Mouse (Mus musculus) heart, embryonic 11.5 days (tissue): ENCODE results near the gene Clec10a. TPM values are rescaled to one million over a fixed set of nuclear protein-coding genes. Genes with fewer than 3 reads are reported as not detected.
"Not testable (repeated sequence)": the region's sequence is repeated elsewhere in the genome, so short reads cannot be mapped to it uniquely, and the experiment has no call there.

Experiments
- ATAC-seq: fragments of 200-750 bp; cut with Nextera tagmentation; replicated peaks from 2 replicates; pipeline ENCODE4 v1.8.0; 2017; ENCODE audit warnings: moderate library complexity; ENCODE audit not compliant: insufficient number of reproducible peaks, low FRiP score, low TSS enrichment
- H3K27ac ChIP-seq: fragments of 300-500 bp; sonication (generic); 2 replicates; pipeline ENCODE4 v1.5.1; 2014; ENCODE audit warnings: mild to moderate bottlenecking, low read depth, low read length
- H3K27me3 ChIP-seq: fragments of 300-500 bp; sonication (generic); 2 replicates; pipeline ENCODE4 v1.6.1; 2014; ENCODE audit warnings: mild to moderate bottlenecking, low read length, mixed read lengths; ENCODE audit not compliant: control insufficient read depth, insufficient read depth
- H3K36me3 ChIP-seq: fragments of 300-500 bp; sonication (generic); 2 replicates; pipeline ENCODE4 v1.6.1; 2014; ENCODE audit warnings: mild to moderate bottlenecking, low read length, moderate library complexity, mixed read lengths; ENCODE audit not compliant: control insufficient read depth, insufficient read depth
- H3K4me1 ChIP-seq: fragments of 300-500 bp; sonication (generic); 2 replicates; pipeline ENCODE4 v1.6.1; 2014; ENCODE audit warnings: low read length; ENCODE audit not compliant: control insufficient read depth, insufficient read depth
- H3K4me2 ChIP-seq: fragments of 300-500 bp; sonication (generic); 2 replicates; pipeline ENCODE4 v1.6.1; 2014; ENCODE audit warnings: mild to moderate bottlenecking, moderate library complexity
- H3K4me3 ChIP-seq: fragments of 300-500 bp; sonication (generic); 2 replicates; pipeline ENCODE4 v1.5.1; 2014; ENCODE audit warnings: low read depth, low read length
- H3K9ac ChIP-seq: fragments of 300-500 bp; sonication (generic); 2 replicates; pipeline ENCODE4 v1.6.1; 2014; ENCODE audit warnings: mild to moderate bottlenecking, low read depth, low read length, moderate library complexity
- H3K9me3 ChIP-seq: fragments of 300-500 bp; sonication (generic); replicated peaks from 2 replicates; pipeline ENCODE4 v1.6.1; 2016; ENCODE audit warnings: low read length; ENCODE audit not compliant: control insufficient read depth
- WGBS: fragments of 180-500 bp; shearing (Covaris S2); extraction: QIAGEN DNeasy Blood & Tissue Kit; methylation state at CpG from one replicate; pipeline ENCODE4 v1.1.7; 2014; ENCODE audit not compliant: insufficient replicate concordance; 5-methylcytosine and 5-hydroxymethylcytosine counted together
- polyA plus RNA-seq: library from polyadenylated mRNA; unstranded; fragments of >200 nt; fragmentation: Nextera tagmentation; extraction: Ambion mirVana; gene quantifications from 2 replicates; pipeline ENCODE4 v1.2.1, GENCODE M21; 2014

Clec10a gene
- not detected in 2 replicates for polyA plus RNA-seq

GRCm38 (mm10) chr11:70155897-70156296 lies at the start of gene Clec10a:
Gene Clec10a, plus strand, starts transcription at chr11:70156197.
- not testable (repeated sequence) for H3K27me3 ChIP-seq, H3K4me2 ChIP-seq, H3K27ac ChIP-seq, H3K9ac ChIP-seq, H3K9me3 ChIP-seq, H3K4me1 ChIP-seq, ATAC-seq, H3K4me3 ChIP-seq, H3K36me3 ChIP-seq
- no CpG with 5 or more reads among the region's 5 CpGs for WGBS

- Histone ChIP-seq H3K4me1 (no peaks in the 10 kb centered on the region), H3K9me3 (no peaks in the 10 kb centered on the region), H3K27ac (no peak overlapping the region), H3K9ac (no peak overlapping the region), H3K36me3 (no peaks in the 10 kb centered on the region), H3K27me3 (no peaks in the 10 kb centered on the region), H3K4me3 (no peak overlapping the region), H3K4me2 (no peak overlapping the region)
- no peak for ATAC-seq
- 55% methylated on average over 8 of the region's 8 CpGs for WGBS
Observed at GRCm38 (mm10) chr11:70107085-70107484, 48.9 kb upstream of the Clec10a start.

GRCm38 (mm10) chr11:70110146-70110545 lies 45.9 kb upstream of the Clec10a start:
- ATAC-seq = no peak
- 62% methylated on average over 3 of the region's 3 CpGs for WGBS
- no peaks in the 10 kb centered on the region; the same call in 1 of the 2 replicates for H3K4me1 ChIP-seq
- no peak overlapping the region for H3K9ac ChIP-seq
- no peaks in the 10 kb centered on the region for H3K27me3 ChIP-seq
- H3K4me3 ChIP-seq = no peak overlapping the region
- no peak overlapping the region for H3K4me2 ChIP-seq
- H3K36me3 ChIP-seq = no peaks in the 10 kb centered on the region
- H3K9me3 ChIP-seq = no peaks in the 10 kb centered on the region
- no peak overlapping the region for H3K27ac ChIP-seq

GRCm38 (mm10) chr11:70114562-70114961 lies 41.4 kb upstream of the Clec10a start:
- Histone ChIP-seq H3K36me3 (no peaks in the 10 kb centered on the region), H3K4me2 (no peak overlapping the region), H3K9me3 (no peaks in the 10 kb centered on the region), H3K9ac (no peak overlapping the region), H3K27ac (no peak overlapping the region), H3K4me1 (no peaks in the 10 kb centered on the region; the same call in 1 of the 2 replicates), H3K27me3 (no peaks in the 10 kb centered on the region), H3K4me3 (no peak overlapping the region)
- 50% methylated on average over 4 of the region's 4 CpGs for WGBS
- ATAC-seq = no peak

GRCm38 (mm10) chr11:70115901-70116300 lies 40.1 kb upstream of the Clec10a start:
- H3K4me2 ChIP-seq = no peak overlapping the region
- no peak overlapping the region for H3K4me3 ChIP-seq
- 94% methylated on average over 3 of the region's 3 CpGs for WGBS
- H3K27ac ChIP-seq = no peak overlapping the region
- H3K36me3 ChIP-seq = no peaks in the 10 kb centered on the region
- no peaks in the 10 kb centered on the region for H3K27me3 ChIP-seq
- no peaks in the 10 kb centered on the region for H3K9me3 ChIP-seq
- no peak overlapping the region for H3K9ac ChIP-seq
- no peak for ATAC-seq
- no peaks in the 10 kb centered on the region; the same call in 1 of the 2 replicates for H3K4me1 ChIP-seq

- 56% methylated on average over 9 of the region's 9 CpGs for WGBS
- Histone ChIP-seq H3K9me3 (no peaks in the 10 kb centered on the region), H3K36me3 (no peaks in the 10 kb centered on the region), H3K4me2 (no peak within 1 kb of the TSS), H3K9ac (no peak within 1 kb of the TSS), H3K4me3 (no peak within 1 kb of the TSS), H3K4me1 (no peaks in the 10 kb centered on the region), H3K27me3 (no peaks in the 10 kb centered on the region), H3K27ac (no peak within 1 kb of the TSS)
- ATAC-seq = no peak
Observed at GRCm38 (mm10) chr11:70129926-70130379, 26.0 kb upstream of the Clec10a start, which contains the start of gene Mgl2. Gene Mgl2, plus strand, starts transcription at chr11:70130329.

- H3K27ac ChIP-seq, ATAC-seq, H3K4me2 ChIP-seq, H3K4me1 ChIP-seq, H3K27me3 ChIP-seq, H3K9me3 ChIP-seq, H3K4me3 ChIP-seq, H3K36me3 ChIP-seq, H3K9ac ChIP-seq: not testable (repeated sequence)
- 67% methylated on average over 3 of the region's 3 CpGs for WGBS
Observed at GRCm38 (mm10) chr11:70135001-70135400, 21.0 kb upstream of the Clec10a start.

GRCm38 (mm10) chr11:70135925-70136324 lies 20.1 kb upstream of the Clec10a start:
- not testable (repeated sequence) for ATAC-seq, H3K4me3 ChIP-seq, H3K4me2 ChIP-seq, H3K27ac ChIP-seq, H3K27me3 ChIP-seq, H3K4me1 ChIP-seq, H3K9me3 ChIP-seq, H3K36me3 ChIP-seq, H3K9ac ChIP-seq
- WGBS = 79% methylated on average over 8 of the region's 8 CpGs

- Histone ChIP-seq H3K27me3 (no peaks in the 10 kb centered on the region), H3K36me3 (no peaks in the 10 kb centered on the region), H3K27ac (no peak overlapping the region), H3K4me1 (no peaks in the 10 kb centered on the region), H3K4me2 (no peak overlapping the region), H3K4me3 (no peak overlapping the region), H3K9me3 (no peaks in the 10 kb centered on the region), H3K9ac (no peak overlapping the region)
- WGBS = 72% methylated on average over 10 of the region's 10 CpGs
- ATAC-seq = no peak
Observed at GRCm38 (mm10) chr11:70139171-70139570, 16.8 kb upstream of the Clec10a start.
